ENCODE assay signal across 15 mouse cellular contexts in genomic region chr13:70605366-70605765, GRCm38 (mm10).
"Had no signal": no experiment of that assay in that cellular context is flagged by ENCODE, and none has a peak within 500 bp of the region (broad histone marks: within the 10 kb centered on the region; RNA-seq: fewer than 3 reads in every experiment).

No protein-coding gene starts in this region.

- H3K4me1 ChIP-seq: lung, embryonic 15.5 days; midbrain, embryonic 13.5 days; midbrain, embryonic 15.5 days; neural tube, embryonic 12.5 days; stomach, embryonic 15.5 days had no signal

- H3K27me3 ChIP-seq: lung, embryonic 15.5 days; megakaryocyte, embryonic 14.5 days; midbrain, embryonic 13.5 days; midbrain, embryonic 15.5 days; neural tube, embryonic 12.5 days; stomach, embryonic 15.5 days had no signal

- H3K27ac ChIP-seq: liver, embryonic 14.5 days; lung, embryonic 15.5 days; macrophage; midbrain, embryonic 13.5 days; midbrain, embryonic 15.5 days; neural tube, embryonic 12.5 days; stomach, embryonic 15.5 days; stomach, postnatal 0 days had no signal

- ATAC-seq: lung, postnatal 0 days; midbrain, embryonic 13.5 days; midbrain, embryonic 15.5 days had no signal

- DNase-seq: lung, adult 2 months; lung, postnatal 14 days; lung, postnatal 36 days; right cerebral cortex, postnatal 14 days had no signal

- H3K9me3 ChIP-seq: lung, embryonic 15.5 days; megakaryocyte, embryonic 14.5 days; midbrain, embryonic 13.5 days; midbrain, embryonic 15.5 days; neural tube, embryonic 12.5 days; stomach, embryonic 15.5 days had no signal

- H3K9ac ChIP-seq: liver, embryonic 14.5 days; lung, embryonic 15.5 days; midbrain, embryonic 13.5 days; midbrain, embryonic 15.5 days; neural tube, embryonic 12.5 days; stomach, embryonic 15.5 days had no signal

- H3K4me3 ChIP-seq: lung, embryonic 15.5 days; megakaryocyte, embryonic 14.5 days; midbrain, embryonic 13.5 days; midbrain, embryonic 15.5 days; neural tube, embryonic 12.5 days; stomach, embryonic 15.5 days had no signal

- H3K4me2 ChIP-seq: lung, embryonic 15.5 days; midbrain, embryonic 11.5 days; midbrain, embryonic 13.5 days; midbrain, embryonic 15.5 days; neural tube, embryonic 12.5 days; stomach, embryonic 15.5 days had no signal
